Mouse (Mus musculus) forebrain, embryonic 13.5 days (tissue): ENCODE data around the gene Nxpe3. TPM values are rescaled to one million over a fixed set of nuclear protein-coding genes. Genes with fewer than 3 reads are reported as not detected.
"Not testable (repeated sequence)": the region's sequence is repeated elsewhere in the genome, so short reads cannot be mapped to it uniquely, and the experiment has no call there.

ENCODE experiments used
- ATAC-seq: fragments of 200-750 bp; cut with Nextera tagmentation; 2 replicates; pipeline ENCODE4 v1.8.0; 2017
- H3K27ac ChIP-seq: fragments of 300-500 bp; sonication (generic); 2 replicates; pipeline ENCODE4 v1.5.1; 2015; ENCODE audit warnings: inconsistent platforms, mild to moderate bottlenecking, moderate library complexity
- H3K27me3 ChIP-seq: fragments of 300-500 bp; sonication (generic); 2 replicates; pipeline ENCODE4 v1.6.1; 2015; ENCODE audit warnings: mild to moderate bottlenecking, inconsistent platforms
- H3K36me3 ChIP-seq: fragments of 300-500 bp; sonication (generic); 2 replicates; pipeline ENCODE4 v1.6.1; 2015; ENCODE audit warnings: mild to moderate bottlenecking, inconsistent platforms; ENCODE audit not compliant: poor library complexity, severe bottlenecking
- H3K4me1 ChIP-seq: fragments of 300-500 bp; sonication (generic); 2 replicates; pipeline ENCODE4 v1.6.1; 2015; ENCODE audit warnings: inconsistent platforms
- H3K4me2 ChIP-seq: fragments of 300-500 bp; sonication (generic); 2 replicates; pipeline ENCODE4 v1.6.1; 2015; ENCODE audit warnings: inconsistent platforms, mild to moderate bottlenecking, moderate library complexity
- H3K4me3 ChIP-seq: fragments of 300-500 bp; sonication (generic); 2 replicates; pipeline ENCODE4 v1.5.1; 2015; ENCODE audit warnings: mild to moderate bottlenecking, inconsistent platforms
- H3K9ac ChIP-seq: fragments of 300-500 bp; sonication (generic); 2 replicates; pipeline ENCODE4 v1.6.1; 2015; ENCODE audit warnings: mild to moderate bottlenecking, inconsistent platforms
- H3K9me3 ChIP-seq: fragments of 300-500 bp; sonication (generic); replicated peaks from 2 replicates; pipeline ENCODE4 v1.6.1; 2016; ENCODE audit warnings: inconsistent platforms
- WGBS: fragments of 180-500 bp; shearing (Covaris S2); methylation state at CpG from one replicate; pipeline ENCODE4 v1.1.7; 2015; 5-methylcytosine and 5-hydroxymethylcytosine counted together
- polyA plus RNA-seq: library from polyadenylated mRNA; unstranded; fragments of >200 nt; fragmentation: Nextera tagmentation; extraction: Ambion mirVana; gene quantifications from 2 replicates; pipeline ENCODE4 v1.2.1, GENCODE M21; 2015

The Nxpe3 gene
- polyA plus RNA-seq, 1 experiment from 2014 or later, result 1.1 TPM

DNA sequence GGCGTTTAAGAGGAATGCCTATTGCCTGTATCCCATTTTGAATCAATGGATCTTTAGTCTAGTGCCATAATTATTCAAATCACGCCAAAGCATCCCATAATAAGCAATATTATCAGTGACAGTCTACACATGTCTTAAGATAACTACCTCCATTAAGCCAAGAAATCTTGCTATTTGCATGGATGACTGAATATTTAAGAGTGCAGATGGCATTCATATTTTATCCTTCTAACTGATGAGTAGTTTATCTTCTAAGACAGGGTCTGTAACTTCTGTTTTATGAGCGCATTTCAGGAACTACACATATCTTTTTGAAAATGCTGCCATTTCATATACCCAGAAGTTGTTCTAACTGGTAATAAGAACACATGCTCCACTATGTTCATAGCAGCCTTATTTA, 50.2 kb downstream of the Nxpe3 start:
- Histone ChIP-seq H3K4me3 (no peak overlapping the region), H3K9me3 (0 out of 2 replicates have a peak, but pooled peaks cover 4% of the 10 kb centered on the region), H3K36me3 (peaks cover 18% of the 10 kb centered on the region), H3K27ac (no peak overlapping the region), H3K9ac (no peak overlapping the region), H3K4me1 (no peaks in the 10 kb centered on the region), H3K27me3 (no peaks in the 10 kb centered on the region), H3K4me2 (no peak overlapping the region)
- ATAC-seq, result no peak
- 92% methylated on average over 3 of the region's 3 CpGs for WGBS

DNA sequence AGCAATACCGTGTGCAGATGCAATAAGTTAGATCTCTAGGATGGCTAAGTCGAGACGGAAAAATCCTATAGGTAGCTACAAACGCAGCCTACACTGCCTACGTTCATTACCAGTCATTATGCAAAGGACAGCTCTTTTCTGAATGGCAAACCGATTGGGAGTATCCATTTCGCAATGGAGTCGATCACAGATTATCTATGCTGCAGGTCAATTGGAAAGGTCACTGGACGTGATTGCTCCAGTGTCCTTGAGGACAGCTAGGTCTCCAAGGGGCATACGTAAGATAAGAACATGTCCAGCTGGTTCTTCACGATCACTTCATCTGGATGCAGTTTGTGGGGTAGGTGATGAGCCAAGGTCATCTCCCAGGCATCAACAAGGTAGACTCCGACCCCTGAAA, 51.2 kb downstream of the Nxpe3 start:
- 94% methylated on average over 12 of the region's 12 CpGs for WGBS

DNA sequence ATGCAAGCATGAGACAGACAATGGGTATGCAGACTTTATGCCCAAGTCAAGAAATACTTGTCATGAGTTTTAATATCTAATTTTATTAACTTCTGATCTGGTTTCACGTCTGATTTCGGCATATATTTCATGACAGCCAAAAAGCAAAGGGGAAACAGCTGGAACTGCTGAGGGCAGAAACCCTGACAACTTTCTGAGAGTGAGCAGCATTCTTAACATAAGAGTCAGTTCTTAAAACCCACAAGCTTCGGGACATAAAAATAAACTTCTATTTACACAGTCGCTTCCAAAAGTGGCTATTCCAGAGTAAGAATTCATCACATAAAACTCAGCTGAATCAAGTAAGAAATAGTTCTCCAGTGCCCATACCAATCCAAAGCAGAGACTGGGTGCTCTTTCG, 52.0 kb downstream of the Nxpe3 start:
- Histone ChIP-seq H3K9me3 (0 out of 2 replicates have a peak, but pooled peaks cover 4% of the 10 kb centered on the region), H3K4me2 (no peak overlapping the region), H3K27ac (no peak overlapping the region), H3K9ac (no peak overlapping the region), H3K27me3 (no peaks in the 10 kb centered on the region), H3K4me3 (no peak overlapping the region), H3K4me1 (peaks cover 4% of the 10 kb centered on the region; the same call in 1 of the 2 replicates), H3K36me3 (peaks cover 12% of the 10 kb centered on the region)
- 94% methylated on average over 5 of the region's 5 CpGs for WGBS
- ATAC-seq, result no peak

More for the DNA sequence above, 51.2 kb downstream of the Nxpe3 start:
- Histone ChIP-seq H3K4me3 (no peak overlapping the region), H3K9ac (no peak overlapping the region), H3K4me1 (peaks cover 3% of the 10 kb centered on the region; the same call in 1 of the 2 replicates), H3K36me3 (peaks cover 14% of the 10 kb centered on the region), H3K27ac (no peak overlapping the region), H3K9me3 (0 out of 2 replicates have a peak, but pooled peaks cover 4% of the 10 kb centered on the region), H3K4me2 (no peak overlapping the region), H3K27me3 (no peaks in the 10 kb centered on the region)
- ATAC-seq, result no peak

DNA sequence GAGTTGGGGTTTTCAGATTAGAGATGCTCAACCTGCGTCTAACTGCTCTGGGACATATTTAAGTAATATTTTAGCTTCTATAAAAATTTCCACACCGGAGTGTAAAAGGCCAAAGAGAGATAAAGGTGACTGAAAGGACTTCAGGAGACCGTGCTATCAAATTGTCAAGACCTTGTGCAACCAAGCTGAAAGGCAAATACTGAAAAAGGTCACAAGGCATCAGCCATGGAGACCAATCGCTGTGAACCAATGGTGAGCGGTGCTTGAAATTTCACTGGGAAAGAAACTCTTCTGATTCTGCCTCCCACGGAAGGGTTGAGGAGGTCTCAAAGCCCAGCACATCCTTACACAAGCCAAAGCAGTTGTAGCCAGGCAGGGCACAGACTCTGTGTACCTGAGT, 53.6 kb downstream of the Nxpe3 start:
- Histone ChIP-seq H3K9ac (no peak overlapping the region), H3K27me3 (no peaks in the 10 kb centered on the region), H3K36me3 (peaks cover 12% of the 10 kb centered on the region), H3K27ac (no peak overlapping the region), H3K4me2 (no peak overlapping the region), H3K4me3 (no peak overlapping the region), H3K4me1 (peaks cover 10% of the 10 kb centered on the region; the same call in 1 of the 2 replicates), H3K9me3 (0 out of 2 replicates have a peak, but pooled peaks cover 4% of the 10 kb centered on the region)
- no peak for ATAC-seq
- 90% methylated on average over 6 of the region's 6 CpGs for WGBS

DNA sequence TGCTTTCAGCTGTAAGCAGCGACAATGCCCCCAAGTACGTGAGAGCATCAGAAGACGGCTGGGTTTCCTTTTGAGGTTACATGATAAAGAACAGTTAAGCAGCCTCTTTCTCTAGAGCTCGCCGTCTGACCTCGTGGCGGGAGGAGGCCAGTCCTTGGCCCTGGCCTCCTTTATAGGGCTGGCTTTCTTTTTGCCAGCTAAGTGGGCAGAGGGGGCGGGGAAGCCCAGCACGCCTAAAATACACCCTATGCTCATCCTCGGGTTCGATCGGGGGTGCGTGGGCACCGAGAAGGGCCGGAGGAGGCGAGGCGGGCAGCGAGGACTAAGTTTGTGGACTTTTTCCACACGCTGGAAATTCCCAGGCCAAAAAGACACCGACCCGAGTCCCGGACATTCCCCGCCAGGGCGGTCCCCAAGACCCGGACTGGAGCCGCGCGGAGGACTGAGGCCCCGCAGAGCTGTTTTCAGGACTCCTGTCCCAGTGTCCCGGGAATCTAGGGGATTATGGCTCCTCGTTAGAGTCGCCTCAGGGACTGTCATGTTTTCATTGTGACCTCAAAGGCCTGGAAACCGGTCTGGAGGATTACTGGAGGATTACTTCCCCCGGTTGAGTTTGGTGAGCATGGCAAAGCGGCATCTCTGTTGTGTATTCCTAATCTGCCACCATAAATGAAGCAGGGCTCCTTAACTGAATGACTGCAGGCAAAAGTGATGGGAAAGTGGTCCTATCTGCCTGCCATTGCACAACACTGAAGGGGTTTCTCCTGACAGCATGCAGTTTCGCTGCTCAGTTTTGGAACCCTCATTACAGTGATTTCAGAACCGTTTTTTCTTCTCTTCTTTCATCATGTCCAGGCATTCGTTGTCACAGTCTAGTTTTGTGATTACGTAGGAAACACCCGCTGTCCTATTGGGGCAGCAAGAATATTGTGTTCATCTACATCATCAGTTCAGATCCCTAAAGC, 56.3 kb downstream of the Nxpe3 start, which contains the start of gene Nfkbiz:
Gene Nfkbiz (minus strand): TSS at position 390 of the 965 bp plus-strand sequence.
- peak within 1 kb of the TSS; percentile 73 for H3K4me2 ChIP-seq
- no peaks in the 10 kb centered on the region for H3K9me3 ChIP-seq
- H3K9ac ChIP-seq, result peak within 1 kb of the TSS; percentile 81
- peaks cover 10% of the 10 kb centered on the region; the same call in 1 of the 2 replicates for H3K4me1 ChIP-seq
- peaks cover 2% of the 10 kb centered on the region; the same call in 1 of the 2 replicates for H3K36me3 ChIP-seq
- peak; percentile 93 for ATAC-seq
- H3K27ac ChIP-seq, result peak within 1 kb of the TSS; percentile 44; the same call in 1 of the 2 replicates
- no peaks in the 10 kb centered on the region for H3K27me3 ChIP-seq
- under 1% methylated on average over 40 of the region's 40 CpGs for WGBS
- H3K4me3 ChIP-seq, result peak within 1 kb of the TSS; percentile 61

DNA sequence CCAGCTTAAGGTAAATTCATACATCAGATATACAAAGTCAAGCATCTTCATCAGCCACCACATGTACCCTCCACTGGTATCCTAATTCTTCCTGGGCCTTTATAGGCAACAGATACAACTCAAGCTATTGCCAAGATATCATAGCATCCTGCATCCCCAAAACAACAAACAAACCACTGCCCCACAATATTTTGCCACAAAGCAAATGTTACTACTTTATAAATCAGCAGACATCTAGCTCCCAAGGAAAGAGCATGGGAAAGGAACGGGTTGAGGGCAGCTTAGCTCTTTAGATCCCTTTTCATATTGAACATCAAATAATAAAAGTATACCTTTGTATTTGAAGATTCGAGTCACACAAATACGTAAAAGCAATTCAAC, 57.0 kb downstream of the Nxpe3 start:
- WGBS, result under 1% methylated on average over 3 of the region's 3 CpGs
- no peaks in the 10 kb centered on the region for H3K9me3 ChIP-seq
- H3K27ac ChIP-seq, result no peak overlapping the region
- no peaks in the 10 kb centered on the region for H3K27me3 ChIP-seq
- peaks cover 10% of the 10 kb centered on the region; the same call in 1 of the 2 replicates for H3K4me1 ChIP-seq
- no peak for ATAC-seq
- peak overlapping the region; percentile 81 for H3K9ac ChIP-seq
- H3K4me2 ChIP-seq, result peak overlapping the region; percentile 73
- no peaks in the 10 kb centered on the region for H3K36me3 ChIP-seq
- H3K4me3 ChIP-seq, result peak overlapping the region; percentile 61

DNA sequence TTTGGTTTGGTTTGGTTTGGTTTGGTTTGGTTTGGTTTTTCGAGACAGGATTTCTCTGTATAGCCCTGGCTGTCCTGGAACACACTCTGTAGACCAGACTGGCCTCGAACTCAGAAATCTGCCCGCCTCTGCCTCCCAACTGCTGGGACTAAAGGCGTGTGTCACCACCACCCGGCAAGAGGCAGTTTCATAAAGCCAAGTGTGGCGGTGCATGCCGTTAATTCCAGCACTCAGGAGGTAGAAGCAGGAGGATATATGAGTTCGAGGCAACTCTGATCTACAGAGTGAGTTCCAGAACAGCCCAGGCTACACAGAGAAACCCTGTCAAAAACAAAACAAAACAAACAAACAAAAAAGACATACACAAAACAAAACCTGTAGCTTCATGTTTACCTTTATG, 57.4 kb downstream of the Nxpe3 start:
- not testable (repeated sequence) for H3K27ac ChIP-seq, H3K9ac ChIP-seq, H3K27me3 ChIP-seq, H3K4me1 ChIP-seq, ATAC-seq, H3K36me3 ChIP-seq, H3K9me3 ChIP-seq
- Histone ChIP-seq H3K4me2 (peak overlapping the region; percentile 73), H3K4me3 (peak overlapping the region; percentile 61)
- 90% methylated on average over 8 of the region's 8 CpGs for WGBS

DNA sequence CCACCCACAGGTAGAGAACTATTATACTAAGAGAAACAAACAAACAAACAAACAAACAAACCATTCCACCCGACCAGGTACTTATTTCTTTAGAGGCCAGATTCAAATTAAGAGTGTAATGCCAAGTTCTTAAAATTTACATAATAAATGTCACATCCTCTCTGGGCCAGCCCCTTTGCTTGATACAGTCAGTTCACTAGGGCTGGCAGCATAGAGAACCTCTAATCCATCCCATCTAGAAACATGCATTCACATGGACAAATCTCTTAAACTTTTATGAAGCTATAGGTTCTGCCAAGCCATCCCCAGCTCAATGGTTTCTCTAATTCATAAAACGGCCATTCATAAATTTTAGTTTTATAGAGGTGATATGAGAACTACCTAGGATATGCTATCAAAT, 57.9 kb downstream of the Nxpe3 start:
- H3K4me2 ChIP-seq, result no peak overlapping the region
- no peaks in the 10 kb centered on the region for H3K36me3 ChIP-seq
- H3K4me1 ChIP-seq, result peaks cover 10% of the 10 kb centered on the region; the same call in 1 of the 2 replicates
- no peaks in the 10 kb centered on the region for H3K27me3 ChIP-seq
- H3K9me3 ChIP-seq, result no peaks in the 10 kb centered on the region
- no peak for ATAC-seq
- WGBS, result 84% methylated on average over 2 of the region's 2 CpGs
- H3K4me3 ChIP-seq, result no peak overlapping the region
- H3K9ac ChIP-seq, result no peak overlapping the region
- no peak overlapping the region for H3K27ac ChIP-seq

DNA sequence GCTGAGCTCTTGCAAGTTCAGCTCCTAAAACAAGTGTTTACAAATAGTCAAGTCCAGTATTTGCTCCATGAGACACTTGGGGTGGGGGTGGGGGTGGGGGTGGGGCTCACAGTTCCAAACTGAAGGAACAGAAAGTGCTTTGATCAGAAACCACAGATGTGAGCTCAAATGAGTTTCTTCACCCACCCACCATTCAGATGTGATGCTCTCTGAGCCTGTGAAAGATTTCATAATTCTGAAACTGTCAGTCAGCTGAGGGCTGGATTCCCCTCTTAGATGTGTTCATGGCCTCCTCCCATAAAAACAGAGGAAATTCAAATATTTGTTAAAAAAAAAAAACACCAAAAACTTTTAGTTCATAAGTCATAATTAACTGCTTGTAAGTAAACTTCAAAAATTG, 59.3 kb downstream of the Nxpe3 start:
- Histone ChIP-seq H3K4me2 (no peak overlapping the region), H3K36me3 (no peaks in the 10 kb centered on the region), H3K9me3 (no peaks in the 10 kb centered on the region), H3K9ac (no peak overlapping the region), H3K4me3 (no peak overlapping the region), H3K27ac (no peak overlapping the region), H3K27me3 (no peaks in the 10 kb centered on the region), H3K4me1 (peaks cover 10% of the 10 kb centered on the region; the same call in 1 of the 2 replicates)
- no peak for ATAC-seq

DNA sequence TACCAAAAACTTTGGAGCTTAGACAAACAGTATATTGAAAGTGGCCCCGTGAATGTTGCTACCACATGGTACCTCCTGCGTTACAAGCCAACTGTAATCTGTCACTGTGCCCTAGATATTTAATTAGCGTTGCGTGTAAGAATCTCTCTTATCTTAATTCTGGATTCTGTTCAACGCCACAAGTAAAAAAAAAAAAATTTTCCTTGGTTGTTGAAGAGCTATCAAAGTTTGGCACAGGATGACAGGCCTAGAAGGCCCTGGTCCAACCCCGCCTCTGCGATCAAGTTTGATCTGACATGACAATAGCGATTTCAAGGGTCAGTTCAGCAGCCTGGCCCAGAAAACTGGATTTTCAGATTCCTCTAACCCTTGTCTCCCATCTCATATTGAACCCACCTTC, 62.5 kb downstream of the Nxpe3 start:
- Histone ChIP-seq H3K9me3 (no peaks in the 10 kb centered on the region), H3K36me3 (no peaks in the 10 kb centered on the region), H3K4me1 (peaks cover under 1% of the 10 kb centered on the region; the same call in 1 of the 2 replicates), H3K27me3 (no peaks in the 10 kb centered on the region), H3K4me2 (no peak overlapping the region), H3K27ac (no peak overlapping the region), H3K9ac (no peak overlapping the region), H3K4me3 (no peak overlapping the region)
- ATAC-seq, result no peak
- 92% methylated on average over 8 of the region's 8 CpGs for WGBS

DNA sequence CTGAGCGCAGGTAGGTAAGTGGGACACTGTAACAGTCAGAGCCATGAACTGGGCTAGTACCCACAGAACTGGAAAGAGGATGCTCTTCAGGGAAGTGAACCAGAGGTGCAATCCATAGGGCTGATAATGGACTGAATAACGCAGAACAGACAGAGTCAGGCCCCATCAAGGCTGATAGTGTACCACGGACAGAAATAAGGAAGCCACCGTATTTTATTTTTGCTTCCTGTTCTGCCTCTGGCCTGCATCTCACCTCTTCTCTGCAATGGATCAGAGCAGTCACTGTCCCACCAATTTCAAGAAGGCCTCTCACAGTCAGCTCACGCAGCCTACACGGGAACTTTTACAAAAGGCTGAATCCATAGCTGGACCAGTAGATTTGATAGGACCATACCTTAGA, 63.0 kb downstream of the Nxpe3 start:
- Histone ChIP-seq H3K4me1 (no peaks in the 10 kb centered on the region), H3K4me3 (no peak overlapping the region), H3K4me2 (no peak overlapping the region), H3K36me3 (no peaks in the 10 kb centered on the region), H3K9me3 (no peaks in the 10 kb centered on the region), H3K27ac (no peak overlapping the region), H3K9ac (no peak overlapping the region), H3K27me3 (no peaks in the 10 kb centered on the region)
- WGBS, result 94% methylated on average over 6 of the region's 6 CpGs
- no peak for ATAC-seq

DNA sequence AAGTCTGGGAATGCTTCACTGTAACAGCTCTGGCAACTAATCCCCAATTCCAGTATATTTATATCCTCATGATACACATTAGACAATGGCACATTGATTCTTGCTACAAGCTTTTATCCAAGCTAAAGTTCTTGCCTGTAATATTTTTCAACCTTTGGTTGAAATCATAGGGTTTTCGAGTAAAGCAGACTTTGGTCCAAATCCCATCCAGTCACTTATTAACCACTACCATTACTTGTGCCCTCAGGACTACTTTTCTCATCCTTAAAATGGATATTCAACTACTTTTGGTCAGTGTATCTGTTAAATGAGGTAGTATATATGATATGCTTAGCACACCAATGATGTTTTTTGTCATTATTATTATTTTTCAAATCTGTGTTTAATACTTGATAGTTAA, 63.6 kb downstream of the Nxpe3 start:
- no peak for ATAC-seq
- H3K4me1 ChIP-seq, result no peaks in the 10 kb centered on the region
- H3K4me3 ChIP-seq, result no peak overlapping the region
- no peaks in the 10 kb centered on the region for H3K36me3 ChIP-seq
- no peak overlapping the region for H3K27ac ChIP-seq
- H3K4me2 ChIP-seq, result no peak overlapping the region
- no peaks in the 10 kb centered on the region for H3K27me3 ChIP-seq
- 89% methylated on average over 1 of the region's 1 CpGs for WGBS
- no peak overlapping the region for H3K9ac ChIP-seq
- H3K9me3 ChIP-seq, result no peaks in the 10 kb centered on the region
